8 mouse cellular contexts compared by ENCODE assay signal in the genomic region with DNA sequence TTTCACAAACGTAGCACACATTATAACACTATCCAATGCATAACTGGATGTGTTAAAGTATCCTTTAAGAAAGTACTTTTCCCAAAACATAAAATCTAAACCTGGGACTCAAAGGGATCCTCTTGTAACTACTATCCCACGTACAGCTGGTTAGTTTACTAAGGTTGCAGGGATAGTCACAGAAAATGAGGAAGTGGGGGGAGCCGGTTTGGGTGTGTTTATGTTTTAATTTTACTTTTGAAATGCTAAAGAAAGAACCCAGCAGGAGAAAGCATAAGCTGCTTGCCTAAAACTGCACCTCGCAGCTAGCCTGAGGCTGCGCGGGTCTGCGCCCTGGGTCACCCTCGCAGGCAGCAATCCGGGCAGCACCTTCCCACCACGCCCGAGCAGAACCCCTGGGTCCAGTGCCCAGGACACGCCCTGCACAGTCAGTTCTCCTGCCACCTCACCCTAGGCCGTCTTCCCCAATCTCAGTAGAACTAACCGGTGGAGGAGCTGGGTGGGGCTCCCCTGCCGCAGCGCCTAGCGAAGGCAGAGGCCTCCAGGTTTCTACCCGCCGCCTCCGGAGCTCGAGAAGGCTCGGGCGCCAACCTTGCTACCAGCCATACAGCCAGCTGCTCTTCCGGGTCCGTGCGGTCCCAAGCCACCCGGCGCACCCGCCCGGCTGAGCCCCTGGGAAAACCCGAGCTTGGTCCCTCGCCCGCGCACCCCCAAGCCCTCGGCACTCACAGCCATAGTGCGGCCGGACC. TPM values are rescaled to one million over a fixed set of nuclear protein-coding genes. Genes with fewer than 3 reads are reported as not detected.
DNase-seq lines count a peak whose midpoint lies in the region; ATAC-seq and TF ChIP-seq lines count a peak whose summit lies in the region.

No protein-coding gene starts in this region.

- TF ChIP-seq CTCF in ES-Bruce4 (IDR thresholded peaks at IDR 0.05; ENCODE audit: low read depth, low read length) = no peak
- TF ChIP-seq CTCF in stomach, postnatal 0 days (IDR thresholded peaks at IDR 0.05; ENCODE audit: low read depth) = no peak; the same call in 1 of the 2 replicates

- peak overlapping the region; percentile 55 for H3K4me2 ChIP-seq in stomach, postnatal 0 days (replicated peaks; ENCODE audit: low read depth)

- H3K9ac ChIP-seq in ES-Bruce4 (ENCODE audit: low read depth, poor library complexity, severe bottlenecking) = peak overlapping the region; percentile 80
- H3K9ac ChIP-seq in stomach, postnatal 0 days (ENCODE audit: low read length) = peak overlapping the region; percentile 87

- TF ChIP-seq POLR2A in ES-Bruce4 (IDR thresholded peaks at IDR 0.05; ENCODE audit: insufficient read depth, low read length) = no peak

- no peaks in the 10 kb centered on the region for H3K4me1 ChIP-seq in ES-Bruce4 (ENCODE audit: control insufficient read depth, insufficient read depth, low read length)
- peaks cover 27% of the 10 kb centered on the region for H3K4me1 ChIP-seq in erythroblast, embryonic 14.5 days (ENCODE audit: control insufficient read depth)
- H3K4me1 ChIP-seq in stomach, postnatal 0 days (replicated peaks; ENCODE audit: control insufficient read depth, insufficient read depth) = peaks cover 5% of the 10 kb centered on the region

- no peaks in the 10 kb centered on the region for H3K9me3 ChIP-seq in ES-Bruce4 (replicated peaks; ENCODE audit: control insufficient read depth, insufficient read depth, low read length, poor library complexity, severe bottlenecking)
- no peaks in the 10 kb centered on the region for H3K9me3 ChIP-seq in erythroblast, embryonic 14.5 days (ENCODE audit: control insufficient read depth, low read length)
- no peaks in the 10 kb centered on the region for H3K9me3 ChIP-seq in stomach, postnatal 0 days (ENCODE audit: control insufficient read depth, low read length)

- H3K27ac ChIP-seq in ES-Bruce4 (ENCODE audit: insufficient read depth, low read length) (no peak overlapping the region), macrophage (peak overlapping the region; percentile 78)
- H3K27ac ChIP-seq in stomach, postnatal 0 days (replicated peaks) = peak overlapping the region; percentile 97

- WGBS in macrophage (ENCODE audit: missing documents) = under 1% methylated on average over 31 of the region's 37 CpGs
- 1% methylated on average over 37 of the region's 37 CpGs for WGBS in stomach, postnatal 0 days

- peak; percentile 53 for ATAC-seq in inflammation-experienced regulatory T-cells, adult 6 months
- peak; percentile 84 for ATAC-seq in stomach, postnatal 0 days (ENCODE audit: low FRiP score, low TSS enrichment)

- TF ChIP-seq EP300 in ES-Bruce4 (IDR thresholded peaks at IDR 0.05; ENCODE audit: insufficient read depth, low read depth, low read length) = 0 out of 2 replicates have a peak, but pooled peaks have one; percentile 5
- no peak for TF ChIP-seq EP300 in stomach, postnatal 0 days (optimal IDR thresholded peaks at IDR 0.05)

- peaks cover 20% of the 10 kb centered on the region for H3K36me3 ChIP-seq in ES-Bruce4 (ENCODE audit: control insufficient read depth, insufficient read depth, low read length, poor library complexity, severe bottlenecking)
- peaks cover 7% of the 10 kb centered on the region; the same call in 1 of the 2 replicates for H3K36me3 ChIP-seq in erythroblast, embryonic 14.5 days (ENCODE audit: control insufficient read depth)
- H3K36me3 ChIP-seq in macrophage (ENCODE audit: inconsistent target) = peaks cover 22% of the 10 kb centered on the region; the same call in 1 of the 2 replicates
- peaks cover 9% of the 10 kb centered on the region for H3K36me3 ChIP-seq in stomach, postnatal 0 days (ENCODE audit: control insufficient read depth, insufficient read depth, low read length)

- H3K79me2 ChIP-seq in macrophage (ENCODE audit: inconsistent target) = peaks cover 54% of the 10 kb centered on the region

- H3K4me3 ChIP-seq in ES-Bruce4 (ENCODE audit: low read depth, low read length) = peak overlapping the region; percentile 81
- peak overlapping the region; percentile 75 for H3K4me3 ChIP-seq in erythroblast, embryonic 14.5 days (replicated peaks)
- H3K4me3 ChIP-seq in macrophage (ENCODE audit: inconsistent target) = peak overlapping the region; percentile 85
- H3K4me3 ChIP-seq in stomach, postnatal 0 days (ENCODE audit: low read depth, low read length) = peak overlapping the region; percentile 89

- DNase-seq in adrenal gland, postnatal 25 days = peak; percentile 50
- no peak for DNase-seq in adrenal gland, adult 8-10 months
- DNase-seq in stomach, postnatal 0 days (ENCODE audit: low spot score) = peak; percentile 81
- DNase-seq in thymus, postnatal 25 days = no peak

- H3K27me3 ChIP-seq in ES-Bruce4 (ENCODE audit: control insufficient read depth, insufficient read depth, low read length, poor library complexity, severe bottlenecking) = no peaks in the 10 kb centered on the region
- peaks cover 8% of the 10 kb centered on the region for H3K27me3 ChIP-seq in erythroblast, embryonic 14.5 days (ENCODE audit: control insufficient read depth)
- no peaks in the 10 kb centered on the region for H3K27me3 ChIP-seq in stomach, postnatal 0 days (ENCODE audit: control insufficient read depth, insufficient read depth, low read length)

RNA-seq across cellular contexts. Expression of a gene that starts 23.2 kb away (rescaled TPM):
- 87.7 and 126 TPM in 2 replicates for total RNA-seq in adrenal gland, postnatal 25 days (2021)
- total RNA-seq in adrenal gland, adult 8-10 months (2022) = 100 to 1,000 TPM in 2 of 4 experiments, 10 to 100 TPM in 2; 82.6 to 138 (median 109) TPM
- polyA plus RNA-seq in ES-Bruce4 (2011; ENCODE audit: insufficient read depth, insufficient read length, low read depth, missing spikeins) = 215 and 222 TPM in 2 replicates
- 0.11 and 0.15 TPM in 2 replicates for polyA plus RNA-seq in erythroblast, embryonic 14.5 days (2012)
- 100 to 1,000 TPM; 197 to 297 (median 271) TPM for polyA plus RNA-seq in inflammation-experienced regulatory T-cells, adult 6 months (2017; shearing (Covaris generic))
- total RNA-seq in macrophage (2018; cell fraction: chromatin; rRNA removed) = 1,000 to 10,000 TPM in 19 of 26 experiments, 100 to 1,000 TPM in 7; 688 to 3,418 (median 1,422) TPM
- total RNA-seq in macrophage (2018; cell fraction: cytosol; rRNA removed) = 100 to 1,000 TPM; 187 to 587 (median 339) TPM
- total RNA-seq in macrophage (2018; cell fraction: nucleus; rRNA removed) = 1,000 to 10,000 TPM in 10 of 26 experiments, 100 to 1,000 TPM in 16; 382 to 1,913 (median 872) TPM
- polyA plus RNA-seq in macrophage (2018) = 294 to 476 TPM (median 316 TPM) in 3 replicates
- polyA plus RNA-seq in stomach, postnatal 0 days (2015; fragmentation: Nextera tagmentation; extraction: Ambion mirVana) = 52.8 and 58.0 TPM in 2 replicates

RNA-seq across cellular contexts. Expression of a gene that starts 58.1 kb away (rescaled TPM):
- total RNA-seq in adrenal gland, postnatal 25 days (2021) = 8.0 and 8.7 TPM in 2 replicates
- total RNA-seq in adrenal gland, adult 8-10 months (2022) = 10 to 100 TPM in 2 of 4 experiments, 1 to 10 TPM in 2; 6.3 to 10.4 (median 9.7) TPM
- 4.5 and 4.9 TPM in 2 replicates for polyA plus RNA-seq in ES-Bruce4 (2011; ENCODE audit: insufficient read depth, insufficient read length, low read depth, missing spikeins)
- polyA plus RNA-seq in erythroblast, embryonic 14.5 days (2012) = 0.02 and 0.03 TPM in 2 replicates
- polyA plus RNA-seq in inflammation-experienced regulatory T-cells, adult 6 months (2017; shearing (Covaris generic)) = 1 to 10 TPM; 2.4 to 3.1 (median 2.6) TPM
- 10 to 100 TPM in 9 of 26 experiments, 1 to 10 TPM in 16, under 1 TPM in 1; 0.81 to 20.7 (median 8.2) TPM for total RNA-seq in macrophage (2018; cell fraction: chromatin; rRNA removed)
- 1 to 10 TPM in 18 of 26 experiments, under 1 TPM in 8; 0.28 to 5.3 (median 2.3) TPM for total RNA-seq in macrophage (2018; cell fraction: cytosol; rRNA removed)
- total RNA-seq in macrophage (2018; cell fraction: nucleus; rRNA removed) = 10 to 100 TPM in 1 of 26 experiments, 1 to 10 TPM in 23, under 1 TPM in 2; 0.61 to 15.0 (median 3.5) TPM
- polyA plus RNA-seq in macrophage (2018) = 1.9 to 4.8 TPM (median 2.1 TPM) in 3 replicates
- polyA plus RNA-seq in stomach, postnatal 0 days (2015; fragmentation: Nextera tagmentation; extraction: Ambion mirVana) = 0.63 and 0.76 TPM in 2 replicates

Comparison
In these comparisons a context has a peak if more than half of its experiments do, and no peak if none do; other contexts are left out.
1. DNase-seq: peak in adrenal gland, postnatal 25 days (single experiment) and stomach, postnatal 0 days (single experiment); none in adrenal gland, adult 8-10 months (single experiment) and thymus, postnatal 25 days (single experiment).
2. RNA of a gene that starts 23.2 kb away (polyA plus RNA-seq): 294 to 476 TPM in macrophage, 197 to 297 TPM in inflammation-experienced regulatory T-cells, adult 6 months, 215 to 222 TPM in ES-Bruce4 and 52.8 to 58.0 TPM in stomach, postnatal 0 days; 0.11 to 0.15 TPM in erythroblast, embryonic 14.5 days; every median in the first group is over 10 times any median in the second.
3. Peak in every context shown above with its lines, with median percentiles within 50 percentile points of each other: H3K4me3 ChIP-seq.